Mouse (Mus musculus) thymus, adult 2 months (tissue): ENCODE results near the gene 1700123O20Rik. TPM values are rescaled to one million over a fixed set of nuclear protein-coding genes. Genes with fewer than 3 reads are reported as not detected.

Experiments used
- DNase-seq: peaks from one replicate; pipeline ENCODE4 v3.0.0; 2021
- H3K27ac ChIP-seq: fragments of 200-500 bp; 2 replicates; pipeline ENCODE4 v1.5.1; 2012; ENCODE audit warnings: low read length, control low read depth; ENCODE audit not compliant: control insufficient read depth, insufficient read depth
- H3K27me3 ChIP-seq: fragments of 200-500 bp; 2 replicates; pipeline ENCODE4 v1.6.1; 2012; ENCODE audit warnings: mild to moderate bottlenecking, low read length, moderate library complexity, mixed read lengths; ENCODE audit not compliant: control insufficient read depth, insufficient read depth
- H3K36me3 ChIP-seq: fragments of 200-500 bp; 2 replicates; pipeline ENCODE4 v1.6.1; 2012; ENCODE audit warnings: mild to moderate bottlenecking, low read length, moderate library complexity; ENCODE audit not compliant: control insufficient read depth, insufficient read depth
- H3K4me1 ChIP-seq: fragments of 200-500 bp; replicated peaks from 2 replicates; pipeline ENCODE4 v1.6.1; 2012; ENCODE audit warnings: low read length; ENCODE audit not compliant: control insufficient read depth, insufficient read depth
- H3K4me3 ChIP-seq: fragments of 200-500 bp; 2 replicates; pipeline ENCODE4 v1.5.1; 2012; ENCODE audit warnings: mild to moderate bottlenecking, low read length, control low read depth, moderate library complexity; ENCODE audit not compliant: control insufficient read depth, insufficient read depth
- CTCF ChIP-seq: fragments of 200-500 bp; IDR thresholded peaks from 2 replicates; pipeline ENCODE4 v1.5.1; 2012; ENCODE audit warnings: mild to moderate bottlenecking, control low read depth, low read length, moderate library complexity, borderline replicate concordance; ENCODE audit not compliant: control insufficient read depth, poor library complexity, insufficient read depth; ENCODE audit errors: extremely low read depth
- POLR2A ChIP-seq: fragments of 200-500 bp; IDR thresholded peaks from 2 replicates; pipeline ENCODE4 v1.6.1; 2012; ENCODE audit warnings: mild to moderate bottlenecking, low read length, control low read depth, moderate library complexity; ENCODE audit not compliant: control insufficient read depth, poor library complexity, insufficient read depth; ENCODE audit errors: extremely low read depth
- WGBS: fragments of 180-500 bp; shearing (Covaris S2); methylation state at CpG from one replicate; pipeline ENCODE4 v1.1.7; 2018; 5-methylcytosine and 5-hydroxymethylcytosine counted together
- polyA plus RNA-seq: library from polyadenylated mRNA; depleted of rRNA; stranded (reverse); fragments of >200 nt; gene quantifications from 2 replicates; pipeline ENCODE4 v1.2.3, GENCODE M21; 2012

Gene 1700123O20Rik
- polyA plus RNA-seq, 1 experiment = 80.2 TPM

- H3K4me1 ChIP-seq = peaks cover under 1% of the 10 kb centered on the region
- H3K36me3 ChIP-seq = no peaks in the 10 kb centered on the region
- H3K27ac ChIP-seq = no peak overlapping the region
- no peak for DNase-seq
- H3K4me3 ChIP-seq = no peak overlapping the region
- 97% methylated on average over 11 of the region's 11 CpGs for WGBS
- no peak for TF ChIP-seq POLR2A
- TF ChIP-seq CTCF = no peak
- no peaks in the 10 kb centered on the region for H3K27me3 ChIP-seq
Measured at GRCm38 (mm10) chr14:54720041-54720440, 34.0 kb downstream of the 1700123O20Rik start.

DNA sequence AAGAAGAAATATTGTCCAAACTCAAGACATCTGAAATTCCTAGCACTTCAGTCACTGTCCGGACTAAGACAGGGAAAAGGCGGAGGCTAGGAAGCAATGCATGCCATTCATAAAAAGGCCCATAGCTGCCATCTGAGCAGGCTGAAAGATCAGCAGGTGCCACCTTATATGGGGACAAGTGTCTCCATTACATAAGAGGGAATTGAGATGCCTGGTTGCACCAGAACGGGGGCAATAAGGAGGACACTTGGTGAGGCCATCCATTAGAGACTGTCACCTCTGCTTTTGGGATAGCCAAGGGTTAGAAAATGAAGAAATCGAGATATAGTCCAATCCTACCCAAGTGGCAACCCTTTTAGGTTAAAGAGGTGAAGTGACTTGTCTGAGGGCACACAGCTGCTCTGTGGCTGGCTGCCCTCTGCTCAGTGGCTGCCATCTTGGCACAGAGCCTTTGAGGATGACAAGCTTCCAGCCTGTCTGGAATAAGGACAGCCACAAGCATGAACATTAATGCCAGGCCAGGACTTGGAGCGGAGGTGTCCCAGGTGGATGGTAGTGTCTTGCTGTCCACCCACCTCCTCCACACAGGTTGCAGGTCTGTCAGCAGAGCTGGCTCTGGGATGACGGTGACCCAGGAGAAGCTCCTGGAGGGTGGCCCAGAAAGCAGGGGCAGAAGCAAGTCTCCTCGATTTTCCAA, 34.8 kb downstream of the 1700123O20Rik start:
- Histone ChIP-seq H3K27me3 (no peaks in the 10 kb centered on the region), H3K27ac (no peak overlapping the region), H3K36me3 (no peaks in the 10 kb centered on the region), H3K4me1 (no peaks in the 10 kb centered on the region), H3K4me3 (no peak overlapping the region)
- no peak for DNase-seq
- no peak for TF ChIP-seq CTCF
- no peak for TF ChIP-seq POLR2A
- WGBS = 88% methylated on average over 7 of the region's 7 CpGs

- no peak overlapping the region for H3K4me3 ChIP-seq
- H3K27me3 ChIP-seq = no peaks in the 10 kb centered on the region
- no peaks in the 10 kb centered on the region for H3K36me3 ChIP-seq
- TF ChIP-seq CTCF (no peak), POLR2A (no peak)
- WGBS = 89% methylated on average over 10 of the region's 10 CpGs
- DNase-seq = no peak
- no peaks in the 10 kb centered on the region for H3K4me1 ChIP-seq
- H3K27ac ChIP-seq = no peak overlapping the region
Measured at GRCm38 (mm10) chr14:54721711-54722110, 35.7 kb downstream of the 1700123O20Rik start.

DNA sequence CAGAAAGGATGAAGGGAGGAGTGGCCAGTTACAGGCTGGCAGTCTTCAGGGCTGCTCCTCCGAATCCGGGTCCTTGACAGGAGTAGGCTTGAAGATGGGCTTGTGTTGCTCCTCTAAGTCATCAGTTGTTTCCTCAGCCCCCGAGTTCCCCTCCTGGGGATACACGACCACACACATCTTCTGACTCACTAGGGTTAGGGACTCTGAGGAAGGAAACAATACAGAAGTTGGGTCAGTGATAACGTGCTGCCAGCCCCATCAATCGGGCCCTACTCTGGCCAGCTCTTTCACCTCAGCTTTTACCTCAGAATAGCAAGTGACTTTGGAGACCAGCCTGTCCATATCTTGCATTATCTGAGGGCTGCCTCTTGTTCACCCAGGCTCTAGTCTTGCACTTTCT, 38.0 kb downstream of the 1700123O20Rik start:
- DNase-seq = no peak
- 54% methylated on average over 6 of the region's 6 CpGs for WGBS
- no peaks in the 10 kb centered on the region for H3K27me3 ChIP-seq
- H3K36me3 ChIP-seq = no peaks in the 10 kb centered on the region
- TF ChIP-seq POLR2A (no peak), CTCF (no peak)
- H3K4me1 ChIP-seq = no peaks in the 10 kb centered on the region
- no peak overlapping the region for H3K27ac ChIP-seq
- no peak overlapping the region for H3K4me3 ChIP-seq

DNA sequence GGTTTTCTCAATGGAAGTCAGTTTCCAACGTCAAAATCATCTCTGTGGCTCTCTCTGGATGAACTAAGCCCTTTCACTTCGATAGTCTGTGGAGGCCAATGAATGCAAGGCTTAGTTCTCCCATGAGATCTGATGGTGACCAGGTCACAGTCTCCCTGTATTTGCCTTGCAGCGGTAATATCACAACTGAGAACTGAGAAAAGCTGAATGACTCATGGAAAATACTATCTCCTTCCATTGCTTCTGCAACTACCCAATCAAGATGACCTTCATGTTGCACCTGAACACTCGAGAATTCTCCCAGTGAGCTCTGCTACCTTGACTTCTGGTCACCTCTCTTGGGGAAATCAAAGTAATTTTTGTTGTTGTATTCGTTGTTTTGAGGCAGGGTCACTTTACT, 41.5 kb downstream of the 1700123O20Rik start:
- H3K36me3 ChIP-seq = no peaks in the 10 kb centered on the region
- no peak for TF ChIP-seq POLR2A
- TF ChIP-seq CTCF = no peak
- no peaks in the 10 kb centered on the region for H3K27me3 ChIP-seq
- H3K4me3 ChIP-seq = no peak overlapping the region
- no peaks in the 10 kb centered on the region for H3K4me1 ChIP-seq
- no peak for DNase-seq
- WGBS = 92% methylated on average over 5 of the region's 5 CpGs
- H3K27ac ChIP-seq = no peak overlapping the region

DNA sequence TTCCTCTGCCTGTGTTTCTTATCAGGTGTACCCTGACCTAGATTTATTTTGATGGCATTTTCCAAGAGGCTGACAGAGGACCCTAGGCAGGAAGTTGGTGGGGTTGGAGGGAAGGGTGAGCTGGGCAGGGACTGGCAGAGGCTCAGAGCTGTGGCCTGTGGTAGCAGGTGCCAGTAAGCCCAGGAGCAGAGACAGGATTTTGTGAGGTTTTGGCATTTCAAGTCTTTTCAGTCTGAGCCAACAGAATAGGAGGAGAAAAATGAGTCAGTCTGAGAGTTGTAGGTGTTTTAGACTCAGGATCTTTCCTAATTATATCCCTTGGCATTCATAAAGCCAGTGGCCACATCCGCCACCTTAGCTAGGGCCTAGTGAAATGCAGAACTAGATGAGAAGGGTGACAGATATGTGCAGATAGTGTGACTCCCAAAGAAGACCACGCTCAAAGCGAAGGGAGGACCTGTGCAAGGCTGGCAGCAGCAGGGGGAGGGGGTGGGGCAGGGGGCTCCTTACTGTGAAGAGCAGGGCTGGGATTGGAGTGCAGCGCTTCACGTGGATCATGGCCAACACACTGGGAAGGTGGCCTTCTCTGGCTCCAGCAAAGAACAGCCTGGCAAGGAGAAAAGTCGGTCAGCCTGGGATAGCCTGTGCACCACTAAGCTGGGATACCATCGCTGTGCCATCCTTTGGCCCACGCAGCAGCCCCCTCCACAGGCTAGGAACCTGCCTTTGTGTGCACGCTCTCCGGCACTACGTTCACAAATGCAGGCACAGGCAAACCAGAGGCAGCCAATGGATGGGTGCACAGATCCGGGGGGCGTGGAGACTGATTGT, 43.0 kb downstream of the 1700123O20Rik start:
- no peak overlapping the region for H3K4me3 ChIP-seq
- no peak for TF ChIP-seq CTCF
- no peak for TF ChIP-seq POLR2A
- H3K4me1 ChIP-seq = no peaks in the 10 kb centered on the region
- no peaks in the 10 kb centered on the region for H3K27me3 ChIP-seq
- H3K36me3 ChIP-seq = no peaks in the 10 kb centered on the region
- no peak overlapping the region for H3K27ac ChIP-seq
- 89% methylated on average over 13 of the region's 13 CpGs for WGBS
- no peak for DNase-seq
